Mouse (Mus musculus): ENCODE results near the gene Sst. TPM values are rescaled to one million over a fixed set of nuclear protein-coding genes. Genes with fewer than 3 reads are reported as not detected.
"Not testable (repeated sequence)": the region's sequence is repeated elsewhere in the genome, so short reads cannot be mapped to it uniquely, and the experiment has no call there.

The Sst gene
- polyA plus RNA-seq, 1 experiment from 2014 or later = 1.0 TPM

DNA sequence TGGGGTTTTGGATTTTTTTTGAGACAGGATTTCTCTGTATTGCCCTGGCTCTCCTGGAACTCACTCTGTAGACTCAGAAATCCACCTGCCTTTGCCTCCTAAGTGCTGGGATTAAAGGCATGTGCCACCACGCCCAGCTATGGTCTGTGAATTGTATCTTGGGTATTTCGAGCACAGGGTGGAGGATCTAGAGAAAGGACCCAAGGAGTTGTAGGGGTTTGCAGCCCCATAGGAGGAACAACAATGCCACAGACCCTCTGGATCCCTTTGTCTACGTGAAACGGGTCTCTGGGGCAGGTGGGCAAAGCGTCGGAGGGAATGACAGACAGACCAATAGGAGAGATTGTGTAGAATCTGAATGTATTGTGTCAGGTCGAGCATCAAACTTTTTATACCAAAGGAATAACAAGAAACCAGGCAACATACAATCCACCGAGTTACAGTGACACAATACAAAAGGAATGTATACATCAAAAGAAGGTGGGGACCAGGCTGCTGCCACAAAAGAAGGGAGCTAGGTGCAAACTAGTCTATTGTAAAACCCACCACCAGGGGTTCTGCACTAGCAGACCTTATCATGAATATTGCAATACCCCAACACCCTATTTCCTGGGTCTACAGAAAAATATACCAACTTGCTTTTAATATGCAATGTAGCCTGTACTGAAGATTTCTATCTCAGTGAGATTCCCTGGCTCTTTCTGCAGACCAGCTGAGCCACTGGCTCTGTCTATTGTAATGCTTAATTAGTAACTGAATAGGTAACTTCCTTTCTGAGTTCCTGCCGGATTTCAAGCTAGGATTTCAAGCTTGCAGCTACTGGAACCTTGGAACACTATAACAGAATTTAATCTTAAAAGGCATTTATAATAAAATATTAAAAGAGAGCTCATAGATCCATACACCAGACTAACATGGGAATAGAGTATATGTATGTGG lies 17.6 kb upstream of the Sst start:
- not testable (repeated sequence) for H3K27ac ChIP-seq; DNase-seq (ENCODE audit: low spot score); H3K9me3 ChIP-seq; H3K4me3 ChIP-seq; H3K27me3 ChIP-seq (ENCODE audit: insufficient read depth, poor library complexity, severe bottlenecking); H3K4me1 ChIP-seq; H3K36me3 ChIP-seq
- WGBS = 84% methylated on average over 9 of the region's 9 CpGs

DNA sequence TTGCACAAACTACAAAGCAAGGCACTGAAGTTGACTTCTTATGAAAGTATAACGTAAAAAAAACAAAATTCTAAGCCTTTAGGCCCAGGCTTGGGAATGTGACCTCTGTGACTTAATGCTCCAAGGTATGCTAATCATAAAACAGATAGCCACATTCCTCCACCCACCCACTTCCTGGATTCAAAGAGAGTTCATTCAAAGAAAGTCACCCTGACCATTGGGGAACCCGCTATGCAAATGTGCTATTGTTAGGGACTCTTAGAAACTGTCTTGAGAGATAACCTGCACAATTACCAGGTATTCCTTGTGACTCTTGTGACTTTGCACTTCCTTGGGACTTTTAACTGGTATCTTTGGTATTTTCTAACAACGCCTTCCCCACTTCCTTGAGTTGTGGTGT lies 15.8 kb upstream of the Sst start:
- WGBS = 83% methylated on average over 3 of the region's 3 CpGs
- not testable (repeated sequence) for H3K27ac ChIP-seq; H3K4me3 ChIP-seq; H3K9me3 ChIP-seq; H3K4me1 ChIP-seq; H3K27me3 ChIP-seq (ENCODE audit: insufficient read depth, poor library complexity, severe bottlenecking); H3K36me3 ChIP-seq; DNase-seq (ENCODE audit: low spot score)

DNA sequence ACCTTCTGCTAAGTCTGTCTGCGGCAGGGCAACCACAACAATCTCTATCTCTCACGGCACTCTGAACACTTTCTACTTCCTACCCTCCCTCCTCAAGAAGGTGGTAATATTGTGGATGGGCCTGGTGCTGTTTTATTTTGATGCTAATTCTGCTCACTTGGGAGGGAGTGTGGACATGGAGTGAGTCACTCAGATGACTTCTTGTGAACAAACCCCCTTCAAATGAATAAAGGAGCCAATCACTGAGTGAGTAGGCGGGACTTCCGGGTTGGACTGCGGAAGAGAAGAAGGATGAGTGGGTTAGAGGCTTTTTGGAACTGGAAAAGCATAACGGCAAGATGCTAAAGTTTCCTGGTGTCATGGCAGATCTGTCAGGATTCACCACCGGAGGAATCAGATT lies 10.7 kb upstream of the Sst start:
- peaks cover 17% of the 10 kb centered on the region for H3K27me3 ChIP-seq (ENCODE audit: insufficient read depth, poor library complexity, severe bottlenecking)
- H3K4me1 ChIP-seq = peaks cover 12% of the 10 kb centered on the region; the same call in 1 of the 2 replicates
- no peak overlapping the region for H3K27ac ChIP-seq
- DNase-seq (ENCODE audit: low spot score) = no peak
- no peaks in the 10 kb centered on the region for H3K36me3 ChIP-seq
- 84% methylated on average over 7 of the region's 7 CpGs for WGBS
- no peaks in the 10 kb centered on the region for H3K9me3 ChIP-seq
- no peak overlapping the region for H3K4me3 ChIP-seq

DNA sequence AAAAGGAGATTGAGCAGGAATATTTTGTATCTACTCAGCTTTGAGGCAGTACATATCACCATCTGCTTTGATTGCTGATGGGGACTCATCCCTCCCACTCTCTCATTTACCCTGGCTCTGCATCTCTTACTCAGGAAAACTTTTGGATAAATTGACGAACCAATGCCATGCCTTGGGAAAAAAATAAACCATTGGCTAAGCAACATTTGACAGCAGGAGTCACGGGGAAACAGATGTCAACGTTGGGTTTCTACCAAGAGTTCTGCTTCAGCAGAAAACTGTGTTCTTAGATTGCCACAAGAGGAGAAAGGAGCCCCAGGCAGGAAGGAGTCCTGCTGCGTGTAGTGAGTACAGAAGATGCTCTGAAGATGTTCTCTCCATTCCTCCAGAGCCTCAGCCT lies 9.3 kb upstream of the Sst start:
- no peaks in the 10 kb centered on the region for H3K36me3 ChIP-seq
- WGBS = 77% methylated on average over 4 of the region's 4 CpGs
- H3K27ac ChIP-seq = no peak overlapping the region
- H3K27me3 ChIP-seq (ENCODE audit: insufficient read depth, poor library complexity, severe bottlenecking) = peaks cover 17% of the 10 kb centered on the region
- H3K4me1 ChIP-seq = peaks cover 12% of the 10 kb centered on the region; the same call in 1 of the 2 replicates
- DNase-seq (ENCODE audit: low spot score) = no peak
- H3K4me3 ChIP-seq = no peak overlapping the region
- H3K9me3 ChIP-seq = no peaks in the 10 kb centered on the region

DNA sequence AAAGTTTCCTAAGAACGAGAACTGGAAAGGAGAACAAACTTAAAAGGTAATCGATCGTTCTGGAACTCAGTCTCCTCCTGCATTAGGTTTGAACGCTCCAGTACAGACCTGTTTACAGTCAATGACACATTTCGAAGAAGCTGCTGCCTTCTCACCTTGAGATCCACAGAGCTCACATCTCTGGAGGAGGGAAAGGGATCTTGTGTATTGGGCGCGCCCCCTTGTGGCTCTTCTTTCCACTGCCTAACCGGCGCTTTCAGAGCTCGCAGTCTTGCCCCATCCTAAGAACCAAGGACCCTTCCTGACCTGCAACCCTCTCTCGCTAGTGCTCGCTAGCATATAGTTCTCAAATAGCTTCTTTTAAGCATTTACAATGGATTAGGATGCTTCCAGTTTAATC lies 8.1 kb upstream of the Sst start:
- H3K4me3 ChIP-seq = peak overlapping the region; percentile 36; the same call in 1 of the 2 replicates
- WGBS = 12% methylated on average over 12 of the region's 12 CpGs

DNA sequence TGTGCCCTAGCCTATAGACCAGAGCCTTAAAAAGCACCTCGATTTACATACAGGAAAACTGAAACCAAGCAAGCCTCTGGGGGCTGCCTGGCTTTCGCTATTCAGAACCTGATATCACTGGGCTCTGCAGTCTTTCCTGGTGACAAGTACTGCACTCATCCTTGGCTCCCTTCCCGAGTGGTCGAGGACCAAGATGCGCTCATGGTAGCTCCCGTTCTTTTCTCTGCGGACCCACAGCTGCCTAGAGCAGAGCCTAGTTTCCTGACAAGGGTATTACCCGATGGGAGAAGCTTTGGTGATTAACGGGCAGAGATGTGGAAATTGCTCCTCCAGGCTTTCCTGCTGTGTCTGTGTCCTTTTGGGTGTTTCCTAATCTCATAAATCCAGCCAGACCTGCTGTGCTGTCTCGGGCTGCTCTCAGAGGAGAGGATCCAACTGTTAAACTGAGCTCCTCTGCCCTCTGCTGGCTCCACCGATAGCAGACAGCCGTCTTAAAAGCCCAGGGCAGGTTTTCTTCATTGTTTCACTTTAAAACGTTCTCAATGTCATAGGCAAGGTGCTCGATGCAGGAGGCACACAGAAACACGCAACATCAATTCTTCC lies 7.3 kb upstream of the Sst start:
- H3K27ac ChIP-seq = no peak overlapping the region
- H3K27me3 ChIP-seq (ENCODE audit: insufficient read depth, poor library complexity, severe bottlenecking) = peaks cover 24% of the 10 kb centered on the region
- H3K4me1 ChIP-seq = peaks cover 12% of the 10 kb centered on the region; the same call in 1 of the 2 replicates
- no peaks in the 10 kb centered on the region for H3K36me3 ChIP-seq
- H3K4me3 ChIP-seq = peak overlapping the region; percentile 36
- WGBS = 10% methylated on average over 15 of the region's 15 CpGs
- H3K9me3 ChIP-seq = no peaks in the 10 kb centered on the region
- peak; percentile 79 for DNase-seq (ENCODE audit: low spot score)

More for the DNA sequence above, 8.1 kb upstream of the Sst start:
- DNase-seq (ENCODE audit: low spot score) = peak; percentile 86
- Histone ChIP-seq H3K9me3 (no peaks in the 10 kb centered on the region), H3K27me3 (ENCODE audit: insufficient read depth, poor library complexity, severe bottlenecking) (peaks cover 18% of the 10 kb centered on the region), H3K4me1 (peaks cover 12% of the 10 kb centered on the region; the same call in 1 of the 2 replicates), H3K36me3 (no peaks in the 10 kb centered on the region), H3K27ac (no peak overlapping the region)

DNA sequence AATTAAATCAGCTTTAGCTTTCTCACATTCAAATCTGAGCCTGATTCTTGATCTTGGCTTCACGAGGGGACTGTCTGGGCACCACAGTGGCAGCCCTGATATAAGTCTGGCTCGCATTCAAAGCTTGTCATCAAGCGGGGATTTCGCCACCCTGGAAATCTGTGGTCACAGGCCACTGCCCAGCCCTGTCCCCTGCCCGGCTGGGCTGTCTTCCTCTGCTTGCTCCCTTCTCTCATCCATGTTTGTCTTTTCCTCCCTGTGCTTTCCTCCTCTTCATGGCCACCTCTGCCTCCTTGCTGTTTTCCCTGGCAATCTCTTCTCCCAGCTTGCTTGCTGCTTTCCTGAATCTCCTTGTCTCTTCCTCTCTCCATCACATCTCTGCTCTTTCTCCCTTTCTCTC lies 6.7 kb upstream of the Sst start:
- DNase-seq (ENCODE audit: low spot score) = no peak
- H3K27me3 ChIP-seq (ENCODE audit: insufficient read depth, poor library complexity, severe bottlenecking) = peaks cover 30% of the 10 kb centered on the region
- H3K27ac ChIP-seq = no peak overlapping the region
- H3K36me3 ChIP-seq = no peaks in the 10 kb centered on the region
- H3K9me3 ChIP-seq = no peaks in the 10 kb centered on the region
- 51% methylated on average over 5 of the region's 5 CpGs for WGBS
- peaks cover 12% of the 10 kb centered on the region; the same call in 1 of the 2 replicates for H3K4me1 ChIP-seq
- no peak overlapping the region for H3K4me3 ChIP-seq

DNA sequence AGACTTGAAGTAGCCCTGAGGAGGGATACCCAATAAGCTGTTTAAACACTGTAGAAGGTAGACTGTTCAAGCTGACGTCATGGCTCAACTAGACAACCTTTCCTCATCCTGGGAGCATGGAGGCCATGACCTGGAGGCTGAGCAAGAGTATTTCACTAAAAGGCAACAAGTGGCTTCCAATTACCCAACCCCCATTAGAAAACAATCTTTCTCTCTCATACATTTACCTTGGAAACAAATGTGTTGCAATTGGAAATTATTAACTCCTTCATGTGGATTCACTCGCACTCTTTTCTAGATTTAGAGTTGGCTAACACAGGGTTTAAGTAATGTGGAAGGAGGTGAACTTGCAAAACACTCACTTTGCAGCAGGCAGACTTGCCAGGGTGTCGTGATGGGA lies 4.4 kb upstream of the Sst start:
- peaks cover 54% of the 10 kb centered on the region for H3K27me3 ChIP-seq (ENCODE audit: insufficient read depth, poor library complexity, severe bottlenecking)
- 75% methylated on average over 3 of the region's 3 CpGs for WGBS

DNA sequence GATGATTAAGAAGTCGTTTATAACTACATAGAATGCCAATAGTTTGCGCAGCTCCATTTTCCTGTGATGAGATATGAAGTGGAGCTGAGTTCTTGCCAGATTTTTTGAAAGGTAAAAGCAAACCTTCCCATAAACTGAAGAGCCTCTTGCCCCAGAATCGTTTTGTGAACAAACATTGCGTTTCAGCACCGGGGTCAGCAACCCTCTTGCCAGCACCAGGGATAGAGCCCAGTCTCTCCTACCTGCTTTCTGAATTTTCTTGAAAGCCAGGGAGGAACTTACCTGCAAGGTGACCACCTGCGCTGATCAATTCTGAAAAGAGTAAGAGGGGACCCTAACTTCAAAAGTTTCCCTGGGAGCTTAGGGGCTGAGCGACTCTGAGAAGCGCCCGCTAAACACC lies 607 bp downstream of the Sst start:
- Histone ChIP-seq H3K4me3 (no peak overlapping the region), H3K9me3 (no peaks in the 10 kb centered on the region), H3K27ac (no peak overlapping the region), H3K27me3 (ENCODE audit: insufficient read depth, poor library complexity, severe bottlenecking) (peaks cover 43% of the 10 kb centered on the region), H3K4me1 (peaks cover 3% of the 10 kb centered on the region; the same call in 1 of the 2 replicates), H3K36me3 (no peaks in the 10 kb centered on the region)
- DNase-seq (ENCODE audit: low spot score) = no peak
- 7% methylated on average over 9 of the region's 9 CpGs for WGBS

More for the DNA sequence above, 4.4 kb upstream of the Sst start:
- Histone ChIP-seq H3K9me3 (no peaks in the 10 kb centered on the region), H3K4me3 (no peak overlapping the region), H3K36me3 (no peaks in the 10 kb centered on the region), H3K4me1 (peaks cover 15% of the 10 kb centered on the region), H3K27ac (no peak overlapping the region)
- DNase-seq (ENCODE audit: low spot score) = no peak

DNA sequence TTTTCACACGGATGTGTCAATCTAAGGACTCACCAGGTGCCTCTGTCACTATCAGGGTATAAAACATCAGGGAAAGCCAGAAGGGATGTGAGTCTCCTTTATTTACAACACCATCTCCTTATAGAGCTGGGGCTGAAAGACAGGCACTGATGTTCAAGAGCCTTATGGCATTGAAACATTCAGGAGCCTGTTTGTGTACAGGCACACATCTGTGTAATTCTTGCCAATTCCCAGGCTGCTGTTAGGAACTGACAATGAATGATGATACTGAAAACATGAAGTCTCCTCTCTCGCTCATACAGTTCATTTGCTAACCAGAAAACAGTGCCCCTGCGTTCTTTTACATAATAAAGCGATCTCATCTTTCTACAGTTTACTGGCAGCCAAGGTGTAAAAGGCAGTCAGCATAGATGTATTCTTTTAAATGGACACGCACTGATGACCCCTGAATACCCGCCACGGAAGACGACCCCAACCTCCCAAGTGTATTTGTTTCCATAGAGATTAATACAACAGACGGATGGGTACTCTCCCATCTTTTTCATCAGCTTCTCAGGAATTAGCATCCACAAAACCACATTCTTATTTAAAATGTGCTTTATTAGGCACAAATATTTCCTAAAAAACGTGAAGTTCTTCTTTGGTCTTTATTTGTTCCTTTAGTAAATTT lies 2.7 kb downstream of the Sst start:
- H3K36me3 ChIP-seq = no peaks in the 10 kb centered on the region
- no peak for DNase-seq (ENCODE audit: low spot score)
- H3K4me1 ChIP-seq = peaks cover 3% of the 10 kb centered on the region; the same call in 1 of the 2 replicates
- no peak overlapping the region for H3K27ac ChIP-seq
- peaks cover 35% of the 10 kb centered on the region for H3K27me3 ChIP-seq (ENCODE audit: insufficient read depth, poor library complexity, severe bottlenecking)
- 72% methylated on average over 10 of the region's 10 CpGs for WGBS
- no peaks in the 10 kb centered on the region for H3K9me3 ChIP-seq
- H3K4me3 ChIP-seq = no peak overlapping the region

DNA sequence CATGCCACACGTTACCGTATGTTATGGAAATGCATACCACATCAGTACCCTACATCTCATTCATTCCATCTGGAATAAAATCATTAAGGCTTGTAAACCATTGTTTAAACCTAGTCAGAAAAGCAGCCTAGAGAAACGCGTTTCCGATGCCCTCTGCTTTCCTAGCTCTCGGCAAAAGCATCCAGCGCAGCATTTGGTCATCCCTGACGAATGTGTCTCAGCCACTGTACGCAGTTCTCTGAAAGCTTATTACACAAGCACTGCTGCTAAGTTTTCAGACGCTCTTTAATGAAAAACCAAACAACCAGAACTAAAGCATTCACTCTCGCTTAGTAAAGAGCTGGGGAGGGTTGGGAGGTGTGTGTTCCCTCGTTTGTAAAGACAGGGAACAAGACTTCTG lies 5.7 kb downstream of the Sst start:
- WGBS = 80% methylated on average over 12 of the region's 12 CpGs
- Histone ChIP-seq H3K36me3 (no peaks in the 10 kb centered on the region), H3K27ac (no peak overlapping the region), H3K9me3 (no peaks in the 10 kb centered on the region), H3K4me3 (no peak overlapping the region), H3K4me1 (no peaks in the 10 kb centered on the region), H3K27me3 (ENCODE audit: insufficient read depth, poor library complexity, severe bottlenecking) (peaks cover 5% of the 10 kb centered on the region)
- DNase-seq (ENCODE audit: low spot score) = no peak

DNA sequence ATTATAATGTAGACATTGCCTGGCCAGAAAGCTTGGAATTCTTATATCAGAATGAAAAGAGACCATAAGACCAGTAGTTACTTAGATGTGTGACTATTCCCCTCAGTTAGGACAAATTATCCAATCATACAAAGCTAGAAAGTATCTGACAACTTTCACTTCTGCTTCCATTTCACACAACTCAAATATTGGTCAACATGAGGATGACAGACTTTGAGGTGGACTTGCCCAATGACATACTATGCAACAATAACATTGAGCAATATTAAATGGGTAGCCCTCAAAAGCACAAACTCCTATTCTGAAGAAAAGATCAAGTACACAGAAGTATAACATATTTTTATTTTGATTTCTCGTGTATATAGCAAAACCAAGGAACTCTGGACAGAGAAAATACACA lies 35.5 kb downstream of the Sst start:
- Histone ChIP-seq H3K9me3 (no peaks in the 10 kb centered on the region), H3K27me3 (ENCODE audit: insufficient read depth, poor library complexity, severe bottlenecking) (no peaks in the 10 kb centered on the region), H3K4me1 (no peaks in the 10 kb centered on the region), H3K27ac (no peak overlapping the region), H3K4me3 (no peak overlapping the region), H3K36me3 (no peaks in the 10 kb centered on the region)
- DNase-seq (ENCODE audit: low spot score) = no peak
- 49% methylated on average over 1 of the region's 1 CpGs for WGBS

DNA sequence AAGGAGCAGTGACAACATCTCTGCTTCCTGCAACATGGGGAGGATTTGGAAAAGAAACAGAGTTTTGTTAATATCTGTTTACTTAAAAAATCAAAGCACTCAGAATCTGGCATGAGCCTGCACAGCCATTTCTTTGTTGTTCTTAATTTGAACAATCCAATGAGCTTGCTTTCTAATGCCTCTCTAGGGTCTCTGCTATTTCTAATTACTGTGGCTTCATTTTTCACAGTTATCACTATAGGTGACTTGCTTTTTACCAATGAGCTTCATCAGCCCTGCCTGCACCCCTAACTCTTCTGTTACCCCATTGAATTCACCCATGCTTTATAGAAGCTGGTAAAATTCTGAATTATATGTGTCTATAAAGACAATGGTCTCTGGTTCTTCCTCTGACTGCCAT lies 41.0 kb downstream of the Sst start:
- Histone ChIP-seq H3K36me3 (no peaks in the 10 kb centered on the region), H3K27me3 (ENCODE audit: insufficient read depth, poor library complexity, severe bottlenecking) (no peaks in the 10 kb centered on the region), H3K4me3 (no peak overlapping the region), H3K4me1 (no peaks in the 10 kb centered on the region), H3K27ac (no peak overlapping the region), H3K9me3 (no peaks in the 10 kb centered on the region)
- no peak for DNase-seq (ENCODE audit: low spot score)

All from heart, embryonic 10.5 days (tissue).